Mouse (Mus musculus) neural tube, embryonic 11.5 days (tissue): ENCODE measurements around the gene Tm4sf4. TPM values are rescaled to one million over a fixed set of nuclear protein-coding genes. Genes with fewer than 3 reads are reported as not detected.

Experiments
- ATAC-seq: fragments of 200-750 bp; cut with Nextera tagmentation; 2 replicates; pipeline ENCODE4 v1.8.0; 2017; ENCODE audit warnings: moderate number of reproducible peaks, mild to moderate bottlenecking, moderate TSS enrichment, moderate library complexity; ENCODE audit not compliant: insufficient read depth, low FRiP score, low TSS enrichment
- DNase-seq: peaks from one replicate; pipeline ENCODE4 v3.0.0-alpha.2; 2015; ENCODE audit warnings: low spot score
- H3K27ac ChIP-seq: fragments of 300-500 bp; sonication (generic); 2 replicates; pipeline ENCODE4 v1.5.1; 2014; ENCODE audit warnings: low read depth, mild to moderate bottlenecking, low read length
- H3K27me3 ChIP-seq: fragments of 300-500 bp; sonication (generic); 2 replicates; pipeline ENCODE4 v1.6.1; 2014; ENCODE audit warnings: mild to moderate bottlenecking, low read length, mixed read lengths; ENCODE audit not compliant: control insufficient read depth, insufficient read depth
- H3K36me3 ChIP-seq: fragments of 300-500 bp; sonication (generic); 2 replicates; pipeline ENCODE4 v1.6.1; 2014; ENCODE audit warnings: mild to moderate bottlenecking, low read length, moderate library complexity, mixed read lengths; ENCODE audit not compliant: control insufficient read depth, insufficient read depth
- H3K4me1 ChIP-seq: fragments of 300-500 bp; sonication (generic); 2 replicates; pipeline ENCODE4 v1.6.1; 2014; ENCODE audit warnings: low read length, mixed read lengths; ENCODE audit not compliant: control insufficient read depth, insufficient read depth
- H3K4me2 ChIP-seq: fragments of 300-500 bp; sonication (generic); 2 replicates; pipeline ENCODE4 v1.6.1; 2014; ENCODE audit warnings: low read depth, mild to moderate bottlenecking, moderate library complexity
- H3K4me3 ChIP-seq: fragments of 300-500 bp; sonication (generic); 2 replicates; pipeline ENCODE4 v1.5.1; 2014; ENCODE audit warnings: low read depth, low read length
- H3K9ac ChIP-seq: fragments of 300-500 bp; sonication (generic); 2 replicates; pipeline ENCODE4 v1.6.1; 2014; ENCODE audit warnings: mild to moderate bottlenecking, low read length
- H3K9me3 ChIP-seq: fragments of 300-500 bp; sonication (generic); 2 replicates; pipeline ENCODE4 v1.6.1; 2016; ENCODE audit warnings: low read length; ENCODE audit not compliant: control insufficient read depth
- WGBS: fragments of 180-500 bp; shearing (Covaris S2); extraction: QIAGEN DNeasy Blood & Tissue Kit; methylation state at CpG from one replicate; pipeline ENCODE4 v1.1.7; 2014; 5-methylcytosine and 5-hydroxymethylcytosine counted together
- polyA plus RNA-seq: library from polyadenylated mRNA; unstranded; fragments of >200 nt; fragmentation: Nextera tagmentation; extraction: Ambion mirVana; gene quantifications from 2 replicates; pipeline ENCODE4 v1.2.1, GENCODE M21; 2014

The Tm4sf4 gene
- polyA plus RNA-seq, 1 experiment from 2014 or later = 0.45 TPM

DNA sequence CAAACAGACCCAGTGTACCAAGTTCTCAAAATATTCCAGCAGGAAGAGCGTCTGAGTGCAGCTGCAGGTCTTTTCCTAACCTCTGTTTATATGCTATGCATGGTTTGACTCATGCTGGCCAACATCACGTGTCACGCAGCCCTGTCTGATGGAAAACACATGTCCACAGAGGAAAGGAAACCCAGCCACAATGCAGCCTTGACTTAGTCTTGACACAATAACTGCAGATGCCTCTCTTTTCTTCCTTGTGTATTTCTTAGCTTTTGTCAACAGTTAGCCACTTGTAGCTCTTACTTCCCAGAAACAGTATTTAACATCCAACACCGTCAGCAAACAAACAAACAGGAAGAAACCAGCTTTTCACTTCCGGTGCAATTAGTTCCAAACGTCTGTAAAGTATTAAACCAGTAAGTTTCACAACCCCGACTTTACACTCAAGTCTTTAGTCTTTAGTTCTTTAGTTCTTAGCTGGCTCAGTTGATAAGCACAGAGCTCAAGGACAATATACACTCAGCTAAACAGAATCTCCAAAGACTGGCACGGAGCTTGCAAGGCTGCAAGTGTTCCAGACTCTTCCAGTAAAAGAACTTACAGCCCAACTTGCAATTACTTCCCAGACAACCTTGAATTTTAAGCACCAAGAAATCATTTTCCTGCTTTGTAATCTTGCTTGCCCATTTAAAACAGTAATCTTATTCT, 62.5 kb downstream of the Tm4sf4 start:
- WGBS = 62% methylated on average over 8 of the region's 8 CpGs
- no peaks in the 10 kb centered on the region for H3K36me3 ChIP-seq
- H3K27me3 ChIP-seq = no peaks in the 10 kb centered on the region
- H3K4me2 ChIP-seq = no peak overlapping the region
- ATAC-seq = no peak
- peak; percentile 50 for DNase-seq
- H3K4me3 ChIP-seq = no peak overlapping the region
- no peaks in the 10 kb centered on the region for H3K4me1 ChIP-seq
- no peak overlapping the region for H3K9ac ChIP-seq
- H3K9me3 ChIP-seq = no peaks in the 10 kb centered on the region
- no peak overlapping the region for H3K27ac ChIP-seq

Other genes with a start within 250 kb of the Tm4sf4 start
- 5.3 and 5.7 TPM in 2 replicates for gene Tm4sf1, start 123.3 kb upstream of the Tm4sf4 start, polyA plus RNA-seq
- gene Wwtr1, start 150.6 kb downstream of the Tm4sf4 start, polyA plus RNA-seq = 11.9 and 12.5 TPM in 2 replicates
- gene Commd2, start 226.4 kb downstream of the Tm4sf4 start, polyA plus RNA-seq = 87.1 and 87.9 TPM in 2 replicates